Mouse (Mus musculus) telencephalon, adult 2 months (tissue): ENCODE results near the gene Iqsec1.

Experiments used
- DNase-seq: peaks from one replicate; pipeline ENCODE4 v3.0.0-alpha.2; 2011; ENCODE audit warnings: low read depth, low spot score

The Iqsec1 gene

DNA sequence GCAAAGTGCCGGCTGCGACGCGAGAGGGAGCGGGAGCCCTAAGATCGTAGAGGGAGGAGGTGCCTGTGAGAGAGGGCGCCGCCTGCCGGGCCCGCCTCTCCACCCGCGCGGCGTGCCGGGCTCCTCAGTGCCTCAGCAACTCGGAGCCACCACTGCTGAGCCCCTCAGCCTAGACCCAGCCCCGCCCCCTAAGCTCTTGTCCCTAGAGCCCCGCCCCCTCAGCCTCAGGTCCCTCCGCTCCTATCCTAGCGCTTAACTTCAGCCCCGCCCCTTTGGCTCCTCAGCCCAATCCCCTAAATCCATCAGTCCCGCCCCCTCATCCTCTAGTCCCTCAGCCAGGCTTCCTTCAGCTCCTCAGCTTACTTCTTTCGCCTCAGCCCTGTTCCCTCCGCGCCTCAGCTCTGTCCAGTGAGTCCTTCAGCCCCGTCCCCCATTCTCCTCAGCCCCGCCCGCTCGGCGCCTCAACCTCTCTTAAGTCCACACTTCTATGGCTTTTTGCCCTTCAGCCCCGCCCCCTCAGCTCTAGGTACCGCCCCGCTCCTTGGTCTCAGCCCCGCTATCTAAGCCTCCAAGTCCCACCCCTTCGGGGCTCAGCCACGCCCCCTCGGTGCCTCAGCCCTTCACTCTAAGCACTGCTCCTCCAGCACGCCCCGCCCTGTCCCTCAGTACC lies at the start of gene Iqsec1:
Iqsec1 (minus strand) TSS at position 38 of the 670 bp plus-strand sequence.
- DNase-seq, result peak; percentile 84

DNA sequence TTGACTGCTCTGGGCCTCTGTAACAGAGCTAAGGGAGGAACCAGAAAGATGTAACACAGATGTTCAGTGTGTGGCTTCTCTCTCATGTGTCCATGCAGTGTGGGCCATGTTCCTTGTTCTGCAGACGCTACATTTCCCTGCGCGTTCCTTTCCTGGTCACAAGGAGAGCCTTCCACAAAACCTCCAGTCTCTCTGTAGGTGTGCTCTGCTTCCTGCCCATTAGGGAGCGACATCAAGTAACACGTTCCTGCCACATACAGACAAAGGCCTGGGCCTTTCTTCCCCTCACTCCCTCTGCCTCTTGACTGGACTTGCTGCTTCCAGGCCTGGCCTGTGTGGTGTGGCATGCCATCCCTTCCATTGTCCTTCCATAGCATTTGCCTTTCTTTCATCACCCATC lies 39.8 kb upstream of the Iqsec1 start:
- no peak for DNase-seq

DNA sequence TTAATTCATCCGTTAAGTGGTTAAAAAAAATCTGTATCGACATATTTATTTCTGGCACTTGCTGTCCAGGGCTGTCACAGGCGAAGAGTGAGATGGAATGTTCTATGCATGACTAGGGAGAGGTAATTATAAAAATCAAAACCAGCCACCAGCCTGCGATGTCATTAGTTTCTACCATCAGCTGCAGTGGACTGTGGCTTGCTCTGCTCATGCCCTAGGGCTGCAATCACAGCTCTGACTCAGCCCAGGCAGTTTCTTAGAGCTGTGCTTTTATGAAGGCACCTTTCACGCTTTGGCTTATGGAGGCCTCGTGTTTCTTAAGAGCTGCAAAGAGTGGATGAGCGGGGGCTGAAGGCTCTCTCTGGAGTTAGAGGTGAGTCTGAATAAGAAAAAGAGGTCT lies 32.3 kb upstream of the Iqsec1 start:
- no peak for DNase-seq

DNA sequence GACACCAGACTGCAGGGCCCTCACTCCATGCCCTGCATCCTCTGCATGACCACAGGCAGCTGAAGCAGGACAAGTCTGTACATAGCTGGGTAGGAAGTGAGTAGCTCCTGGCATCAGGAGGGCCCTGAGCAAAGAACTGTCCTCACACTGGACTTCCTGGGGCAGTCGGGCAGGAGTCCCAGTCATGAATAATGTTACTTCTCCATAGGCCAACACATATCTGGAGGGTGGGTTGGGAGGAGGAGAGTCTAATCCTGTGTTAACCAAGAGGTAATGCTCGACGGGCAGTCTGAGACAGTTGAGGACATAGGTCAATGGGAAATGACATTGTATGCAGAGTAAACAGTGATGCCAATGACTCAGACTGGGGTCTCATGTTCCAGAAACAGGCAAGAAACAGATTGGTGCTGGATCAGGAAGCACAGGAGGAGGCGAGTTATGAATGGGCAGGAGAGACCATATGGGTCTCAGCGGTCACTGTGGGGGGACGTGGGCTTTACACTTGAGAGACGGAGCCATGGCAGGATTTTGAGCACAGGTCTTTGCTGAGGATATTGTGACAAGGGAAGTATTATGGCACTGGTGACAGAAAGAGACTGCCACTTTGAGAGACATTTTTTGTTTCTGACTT lies 28.2 kb upstream of the Iqsec1 start:
- no peak for DNase-seq

DNA sequence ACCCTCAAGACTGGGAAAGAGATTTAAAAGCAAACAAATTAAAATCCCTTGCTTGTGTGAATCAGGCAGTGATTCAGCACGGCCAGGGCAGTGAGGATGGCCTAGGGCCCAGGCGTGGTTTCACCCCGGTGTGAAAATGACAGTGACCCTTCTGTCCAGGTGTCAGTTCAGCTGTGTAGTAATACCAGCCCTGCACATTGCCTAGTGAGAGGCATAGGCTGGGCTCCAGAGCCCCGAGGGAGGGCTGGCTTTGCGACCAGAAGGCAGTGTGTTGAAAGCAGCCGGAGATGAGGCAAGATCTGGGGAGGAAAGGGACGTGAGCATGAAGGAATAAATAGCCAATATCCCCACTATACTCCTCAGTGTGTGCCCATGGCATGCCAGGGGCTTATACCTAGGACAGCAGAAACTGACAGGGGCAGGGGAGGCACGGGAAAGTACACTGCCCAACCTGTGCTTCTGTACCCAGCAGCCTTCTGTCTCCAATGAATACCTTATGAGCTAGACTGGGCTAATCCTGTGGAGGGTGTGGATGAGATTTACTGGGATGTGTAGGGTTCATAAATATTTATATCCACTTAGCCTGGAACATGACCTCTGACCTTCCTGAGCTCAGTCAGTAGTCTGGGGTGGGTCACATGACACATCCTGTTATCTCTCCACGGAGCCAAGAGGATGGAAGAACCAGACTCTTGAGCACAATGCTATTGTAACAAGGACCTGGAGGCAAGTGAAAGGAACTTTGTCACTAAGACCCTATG lies 25.9 kb upstream of the Iqsec1 start:
- DNase-seq, result no peak

DNA sequence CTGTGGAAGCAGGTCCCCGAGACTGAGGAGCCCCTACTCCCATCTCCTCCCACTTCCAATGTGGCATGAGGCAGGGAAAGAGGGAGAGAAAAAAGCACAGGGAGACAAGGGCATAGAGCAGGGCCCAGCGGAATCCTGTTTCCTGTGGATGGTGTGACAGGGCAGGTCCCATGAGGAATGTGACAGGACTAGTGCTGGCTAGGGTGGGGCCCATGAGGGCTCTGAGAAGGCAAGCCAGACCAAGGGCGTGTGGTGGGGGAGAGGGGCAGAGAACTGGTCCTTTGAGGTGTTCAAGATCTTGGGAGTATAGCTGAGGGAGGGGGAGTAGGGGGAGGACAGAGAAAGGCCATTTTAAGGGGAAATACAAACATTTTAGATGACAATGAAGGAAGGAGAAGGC lies 24.0 kb upstream of the Iqsec1 start:
- no peak for DNase-seq

DNA sequence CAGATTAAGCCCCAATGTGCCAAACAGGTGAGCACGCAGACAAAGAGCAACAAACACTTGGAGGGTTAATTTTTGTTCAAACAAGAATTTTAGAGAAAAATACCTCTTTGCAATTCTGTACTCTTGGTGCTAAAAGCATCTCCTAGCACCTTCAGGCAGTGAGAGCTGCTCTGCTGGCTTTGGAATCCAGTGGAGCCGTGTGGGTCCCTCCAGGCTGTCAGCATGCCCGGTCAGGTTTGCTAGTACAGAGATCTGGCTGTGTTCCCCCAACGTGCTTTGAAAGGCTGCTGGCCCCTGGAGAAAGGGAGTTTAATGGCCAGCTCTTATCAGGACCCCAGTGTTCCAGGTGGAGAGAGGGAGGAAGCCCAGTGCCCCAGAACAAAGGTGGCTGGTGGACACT lies 23.1 kb upstream of the Iqsec1 start:
- DNase-seq, result no peak

DNA sequence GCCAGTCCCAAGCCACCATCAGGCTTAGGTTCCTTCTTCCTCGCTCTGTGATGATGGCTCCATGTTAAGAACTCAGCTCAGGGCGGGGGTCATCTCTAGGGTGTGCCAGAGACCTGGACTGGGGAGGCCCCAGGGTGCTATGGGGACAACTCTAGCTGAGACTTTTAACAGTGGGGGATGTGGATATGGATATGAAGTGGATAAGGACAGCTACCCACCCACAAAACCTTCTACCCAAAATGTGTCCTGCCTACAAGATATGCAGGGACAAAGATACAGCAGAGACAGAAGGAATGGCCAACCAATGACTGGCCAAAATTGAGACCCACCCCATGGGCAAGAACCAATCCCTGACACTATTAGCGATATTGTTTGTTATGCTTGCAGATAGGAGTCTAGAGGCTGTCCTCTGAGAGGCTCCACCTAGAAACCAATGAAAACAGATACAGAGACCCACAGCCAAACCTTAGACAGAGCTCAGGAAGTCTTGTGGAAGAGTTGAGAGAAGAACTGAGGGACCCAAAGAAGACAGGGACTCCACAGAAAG lies 19.9 kb upstream of the Iqsec1 start:
- no peak for DNase-seq

DNA sequence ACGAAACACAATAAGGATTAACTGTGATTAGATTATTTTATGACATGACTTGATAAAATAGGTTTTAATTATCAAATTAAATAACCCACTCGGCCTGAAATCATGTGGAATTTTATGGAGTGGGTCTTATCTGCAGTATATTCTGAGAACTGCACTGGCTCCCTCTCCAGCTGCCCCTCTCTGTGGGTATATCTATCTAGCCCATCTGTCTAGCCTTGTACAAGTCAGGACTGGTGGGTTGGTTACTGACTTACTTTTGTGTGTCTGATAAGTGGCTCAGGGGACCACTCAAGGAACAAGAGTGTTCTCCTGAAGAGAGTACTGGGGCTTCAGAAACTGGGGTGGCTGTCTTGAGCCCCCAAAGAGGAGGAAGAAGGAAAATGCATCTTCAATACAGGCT lies 18.7 kb upstream of the Iqsec1 start:
- DNase-seq, result no peak

DNA sequence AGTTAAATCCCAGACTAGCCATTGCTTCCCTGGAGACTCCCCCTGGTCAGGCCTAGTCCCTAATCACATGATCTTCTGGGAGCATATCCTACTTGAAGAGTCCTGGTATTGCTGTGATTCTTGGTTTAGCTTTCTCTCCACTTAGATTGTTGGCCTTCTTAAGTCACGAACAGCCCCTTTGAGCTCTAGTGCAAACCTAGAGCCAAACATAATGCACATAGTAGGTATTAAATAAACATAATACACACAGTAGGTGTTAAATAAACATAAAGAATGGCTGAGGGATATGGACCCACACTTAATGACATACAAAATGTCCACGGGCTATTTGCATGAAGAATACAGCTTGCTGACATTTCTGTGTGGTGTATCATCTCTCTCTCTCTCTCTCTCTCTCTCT lies 15.7 kb upstream of the Iqsec1 start:
- no peak for DNase-seq

DNA sequence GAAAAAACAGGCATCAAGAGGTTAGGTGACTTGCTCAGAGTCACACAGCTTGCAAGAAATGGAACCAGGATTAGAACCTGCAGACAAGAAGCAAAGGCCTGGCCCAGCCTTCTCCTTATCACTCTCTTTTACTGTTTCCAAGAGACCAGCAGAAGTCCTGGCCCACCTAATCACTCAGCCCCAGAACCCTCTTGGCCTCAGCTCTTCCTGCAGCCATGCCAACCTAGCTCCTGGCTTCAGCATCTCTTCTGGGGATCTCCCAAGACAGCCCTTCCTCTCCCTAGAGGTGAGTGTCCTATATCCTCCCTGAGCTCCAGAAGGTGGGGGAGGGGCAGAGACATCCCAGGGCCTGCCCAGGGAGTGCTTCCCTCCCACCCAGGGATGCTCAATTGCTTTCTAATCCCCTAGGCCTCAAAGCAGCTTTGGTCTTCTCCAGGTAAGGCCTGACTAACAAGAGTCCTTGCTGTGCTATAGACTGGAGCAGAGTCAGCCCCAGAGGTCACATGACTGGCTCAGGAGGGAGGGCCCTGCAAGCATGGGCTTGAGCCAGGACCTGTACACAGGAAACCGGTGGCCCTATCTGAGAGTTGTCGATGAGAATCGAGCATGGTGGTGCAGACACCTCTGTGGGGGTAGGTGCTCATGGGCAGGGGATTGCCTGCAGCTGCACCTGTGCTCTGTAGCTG lies 15.0 kb upstream of the Iqsec1 start:
- no peak for DNase-seq

DNA sequence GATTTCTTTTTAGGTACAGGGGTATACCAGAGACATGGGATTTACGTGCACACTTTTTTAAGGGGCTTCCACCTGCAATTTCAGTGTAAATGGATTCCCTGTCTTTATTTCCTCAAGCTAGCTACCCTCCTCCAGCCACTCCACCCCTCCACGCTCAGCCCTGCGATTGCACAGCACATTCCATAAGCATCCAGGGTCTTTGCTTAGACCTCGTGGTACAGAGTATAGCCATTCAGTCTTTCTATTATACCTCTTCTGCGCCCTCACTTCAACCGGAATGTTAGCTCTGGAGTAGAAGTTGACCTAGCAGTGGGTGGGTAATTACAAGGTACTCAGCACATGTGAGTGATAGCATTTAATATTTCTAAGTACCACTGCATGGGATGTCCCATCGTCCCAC lies 13.1 kb upstream of the Iqsec1 start:
- DNase-seq, result no peak

DNA sequence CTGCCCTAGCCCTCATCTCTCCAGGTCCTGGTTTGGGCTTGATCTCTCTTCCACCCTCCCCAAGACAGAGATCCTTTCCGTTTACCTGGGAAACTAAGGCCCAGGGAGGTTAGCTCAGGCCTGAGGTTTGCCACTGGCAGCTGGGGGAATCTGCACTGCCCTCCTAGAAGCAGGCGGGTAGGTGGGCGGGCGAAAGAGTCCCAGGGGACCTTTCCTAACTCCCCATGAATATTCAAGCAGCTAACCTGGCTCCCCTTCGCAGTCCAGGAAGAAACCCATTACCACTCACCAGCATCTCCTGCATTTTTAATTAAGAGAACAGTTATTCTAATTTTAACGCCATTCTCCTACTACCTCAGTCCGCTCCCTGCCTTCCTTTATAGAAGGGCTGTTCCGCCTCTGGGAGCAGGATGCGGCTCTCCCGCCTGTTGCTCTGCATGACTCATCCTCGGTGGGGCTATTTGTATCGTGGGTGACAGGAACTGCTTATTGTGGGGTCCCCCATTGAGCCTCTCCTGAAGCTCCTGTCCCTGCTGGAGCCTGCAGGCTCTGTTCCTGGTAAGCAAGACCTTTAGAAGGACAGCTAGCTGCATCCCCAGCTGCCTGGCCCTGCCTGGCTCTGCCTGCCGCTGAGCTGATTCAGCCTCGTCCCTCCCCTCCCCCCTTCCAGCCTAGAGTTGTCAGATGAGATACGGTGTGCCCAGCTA lies 12.5 kb upstream of the Iqsec1 start:
- DNase-seq, result peak; percentile 62

DNA sequence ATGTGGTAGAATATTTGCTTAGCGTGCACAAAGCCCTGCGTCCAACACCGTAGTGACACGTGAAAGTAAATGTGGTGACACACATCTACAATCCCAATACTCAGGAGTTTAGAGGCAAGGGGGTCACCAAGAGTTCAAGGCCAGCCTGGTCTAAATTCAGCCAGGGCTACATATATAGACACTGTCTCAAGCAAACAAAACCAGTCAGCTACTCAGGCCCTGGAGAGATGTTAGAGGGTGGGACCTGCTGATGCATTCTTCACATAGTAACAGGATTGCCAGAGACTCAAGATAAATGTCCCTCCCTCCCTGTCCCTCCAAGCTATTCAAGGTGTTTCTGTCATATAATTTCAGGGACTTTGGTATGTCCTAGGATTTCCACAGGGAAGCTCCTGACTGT lies 10.7 kb upstream of the Iqsec1 start:
- no peak for DNase-seq

DNA sequence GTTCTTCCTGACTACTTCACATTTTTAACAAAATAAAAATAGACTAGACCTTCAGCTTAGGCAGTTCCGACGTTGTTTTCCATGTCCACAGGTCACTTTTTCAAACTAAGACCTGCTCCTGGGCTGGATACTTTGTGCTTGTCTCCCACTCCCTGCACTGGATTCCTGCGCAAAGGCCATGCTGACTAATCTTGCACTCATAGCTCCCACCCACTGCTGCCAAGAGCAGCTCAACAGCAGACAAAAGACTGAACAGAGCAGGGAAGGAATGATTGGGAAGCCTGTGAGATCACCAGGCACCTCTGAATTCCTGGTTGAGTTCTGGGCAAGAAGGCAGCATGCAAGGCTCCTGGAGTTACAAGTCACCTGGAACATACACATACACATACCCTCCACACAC lies 8.5 kb upstream of the Iqsec1 start:
- no peak for DNase-seq

DNA sequence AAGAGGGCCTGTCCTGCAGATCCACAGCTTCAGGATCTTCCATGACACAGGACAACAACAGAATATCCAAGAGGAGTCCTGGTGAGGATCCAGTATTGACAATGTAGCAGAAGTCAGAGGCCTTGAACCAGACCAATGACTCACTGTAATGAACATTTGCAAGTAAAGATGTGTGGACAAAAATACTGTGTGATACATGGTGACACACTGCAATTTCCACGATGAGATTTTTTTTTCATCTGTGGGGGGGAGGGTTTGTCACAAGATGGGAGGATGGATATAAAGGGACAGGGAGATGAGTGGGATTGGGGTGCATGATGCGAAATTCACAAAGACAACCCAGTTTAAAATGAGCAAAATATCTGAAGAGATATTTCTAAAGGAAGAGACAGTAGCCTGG lies 7.7 kb upstream of the Iqsec1 start:
- DNase-seq, result no peak

DNA sequence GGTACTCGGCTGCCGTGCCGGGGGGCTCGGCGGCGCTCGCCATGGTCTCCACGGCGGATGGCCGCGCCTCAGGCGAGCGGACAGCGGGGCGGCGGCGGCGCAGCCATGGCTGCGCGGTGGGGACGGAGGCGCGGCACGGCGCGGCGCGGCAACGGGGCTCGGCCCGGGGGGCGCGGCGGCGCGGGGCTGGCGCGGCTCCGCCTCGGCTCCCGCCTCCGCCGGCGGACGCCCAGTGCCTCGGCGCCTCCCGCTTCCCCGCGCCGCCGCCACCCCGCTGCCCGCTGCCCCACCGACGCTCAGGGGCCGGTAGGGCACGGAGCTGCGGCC lies 223 bp downstream of the Iqsec1 start:
- DNase-seq, result no peak

DNA sequence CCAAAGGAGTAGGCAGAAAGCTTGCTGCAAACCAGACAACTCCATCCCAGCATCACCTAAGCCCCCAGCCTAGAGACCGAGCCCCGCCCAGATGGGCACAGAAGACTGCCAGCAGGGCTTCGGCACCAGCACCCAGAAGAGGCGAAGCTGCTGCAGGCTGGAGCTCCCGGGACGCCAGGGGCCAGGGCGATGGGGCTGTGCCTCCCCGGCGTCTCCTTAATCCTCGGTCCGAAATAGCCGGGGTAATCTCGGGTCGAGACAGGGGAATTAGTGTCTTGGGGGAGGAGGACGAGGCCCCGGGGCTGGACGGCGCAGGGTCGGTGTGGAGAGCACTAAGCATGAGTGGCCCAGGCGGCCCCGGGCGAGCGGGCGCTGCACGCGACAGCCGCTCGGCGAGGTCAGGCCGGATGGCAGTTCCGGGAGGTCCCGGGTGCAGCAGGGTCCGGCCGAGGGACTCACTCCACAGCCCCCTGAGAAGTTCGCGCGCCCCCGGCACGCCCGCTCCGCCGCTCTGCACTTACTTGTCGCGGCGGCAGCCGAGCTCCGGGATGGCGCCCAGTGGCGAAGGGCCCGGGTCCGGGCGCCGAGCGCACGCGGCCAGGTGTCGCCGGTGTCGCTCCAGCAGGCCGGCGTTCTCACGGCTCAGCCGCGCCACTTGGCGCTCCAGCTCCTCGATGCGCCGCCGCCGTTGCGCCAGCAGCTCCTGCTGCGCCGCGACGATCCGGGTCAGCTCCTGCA lies 755 bp downstream of the Iqsec1 start:
- DNase-seq, result no peak

DNA sequence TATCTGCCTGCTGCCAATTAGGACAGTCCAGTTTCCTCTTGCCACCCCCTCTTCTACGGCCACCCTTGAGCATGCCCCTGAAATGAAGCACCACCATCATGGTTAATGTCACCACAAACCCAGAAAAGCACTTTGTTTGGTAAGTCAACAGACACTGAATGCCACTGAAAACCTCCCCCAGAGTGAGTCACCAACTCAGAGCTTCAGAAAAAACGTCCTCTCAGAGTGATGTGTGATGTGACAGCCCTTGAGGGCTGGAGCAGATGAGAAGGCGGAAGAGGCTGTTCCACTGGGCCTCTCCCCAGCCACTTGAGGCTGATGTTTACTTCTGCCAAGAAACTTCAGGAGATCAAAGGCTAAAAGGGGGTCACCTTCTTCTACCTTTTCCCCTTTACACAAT lies 4.4 kb downstream of the Iqsec1 start:
- no peak for DNase-seq

DNA sequence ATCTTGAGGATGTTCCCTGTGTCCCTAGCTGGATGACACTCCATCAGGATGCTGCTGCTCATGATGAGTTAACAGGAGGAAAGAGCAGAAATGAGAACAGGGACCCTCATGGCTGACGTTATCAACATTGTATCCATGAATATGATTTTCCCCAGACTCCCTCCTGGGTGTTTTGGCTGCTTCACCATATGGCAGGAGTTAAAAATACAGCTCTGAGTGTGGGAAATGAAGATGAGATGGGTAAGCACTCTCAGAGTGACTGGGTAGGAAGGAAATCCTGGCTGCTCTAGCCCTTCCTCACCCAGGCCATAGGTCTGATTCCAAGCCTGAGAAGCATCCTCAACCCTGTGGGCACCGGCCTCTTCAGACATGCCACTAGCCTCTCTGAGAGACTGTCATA lies 14.2 kb downstream of the Iqsec1 start:
- peak; percentile 65 for DNase-seq

DNA sequence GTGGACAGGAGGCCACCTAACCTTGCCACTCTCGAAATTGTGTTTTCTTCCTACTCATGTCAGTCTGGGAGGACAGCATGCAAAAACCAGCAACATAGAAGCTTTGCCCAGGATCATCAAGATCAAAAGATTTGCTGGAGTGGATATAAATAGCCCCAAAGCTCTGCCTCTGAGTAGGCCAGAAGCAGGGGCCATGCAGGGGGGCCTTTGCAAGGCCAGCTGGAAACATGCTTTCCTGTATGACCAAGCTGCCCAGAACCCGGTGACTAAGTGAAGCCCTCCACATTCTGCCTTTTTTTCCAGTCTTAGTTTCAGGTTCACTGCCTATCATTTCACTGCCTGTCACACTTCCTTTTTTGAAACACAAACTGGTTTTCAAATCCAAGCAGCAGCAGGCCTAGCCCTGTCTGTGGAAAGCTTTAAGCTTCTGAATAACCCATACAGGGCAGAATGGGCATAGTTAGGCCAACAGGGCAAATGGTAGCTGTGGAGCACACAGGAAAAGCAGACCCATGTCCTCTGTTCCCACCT lies 19.1 kb downstream of the Iqsec1 start:
- DNase-seq, result no peak
